Mouse (Mus musculus) hindbrain, postnatal 0 days (tissue): ENCODE measurements around the gene Bcl2l10. TPM values are rescaled to one million over a fixed set of nuclear protein-coding genes. Genes with fewer than 3 reads are reported as not detected.

Source experiments
- ATAC-seq: fragments of 200-750 bp; cut with Nextera tagmentation; 2 replicates; pipeline ENCODE4 v1.8.0; 2017; ENCODE audit warnings: mild to moderate bottlenecking, moderate TSS enrichment, moderate library complexity
- DNase-seq: peaks from one replicate; pipeline ENCODE4 v3.0.0-alpha.2; 2015; ENCODE audit warnings: low spot score
- H3K27ac ChIP-seq: fragments of 300-500 bp; sonication (generic); 2 replicates; pipeline ENCODE4 v1.5.1; 2014; ENCODE audit warnings: mild to moderate bottlenecking
- H3K27me3 ChIP-seq: fragments of 300-500 bp; sonication (generic); 2 replicates; pipeline ENCODE4 v1.6.1; 2014; ENCODE audit warnings: low read length, mixed read lengths; ENCODE audit not compliant: insufficient read depth
- H3K36me3 ChIP-seq: fragments of 300-500 bp; sonication (generic); 2 replicates; pipeline ENCODE4 v1.6.1; 2014; ENCODE audit warnings: low read length, mixed read lengths; ENCODE audit not compliant: insufficient read depth
- H3K4me1 ChIP-seq: fragments of 300-500 bp; sonication (generic); 2 replicates; pipeline ENCODE4 v1.6.1; 2014; ENCODE audit warnings: antibody characterized with exemption, low read length, mixed read lengths; ENCODE audit not compliant: insufficient read depth
- H3K4me2 ChIP-seq: fragments of 300-500 bp; sonication (generic); 2 replicates; pipeline ENCODE4 v1.6.1; 2014; ENCODE audit warnings: low read depth, mild to moderate bottlenecking, low read length, moderate library complexity, mixed read lengths
- H3K4me3 ChIP-seq: fragments of 300-500 bp; sonication (generic); 2 replicates; pipeline ENCODE4 v1.5.1; 2014; ENCODE audit warnings: low read length
- H3K9ac ChIP-seq: fragments of 300-500 bp; sonication (generic); replicated peaks from 2 replicates; pipeline ENCODE4 v1.6.1; 2014; ENCODE audit warnings: mild to moderate bottlenecking, low read length, moderate library complexity, mixed read lengths
- H3K9me3 ChIP-seq: fragments of 300-500 bp; sonication (generic); 2 replicates; pipeline ENCODE4 v1.6.1; 2016; ENCODE audit warnings: low read length, mixed read lengths
- CTCF ChIP-seq: IDR thresholded peaks from 2 replicates; pipeline ENCODE4 v1.5.1; 2016; ENCODE audit warnings: antibody characterized with exemption, control low read depth, low read depth
- WGBS: fragments of 180-500 bp; shearing (Covaris S2); extraction: QIAGEN DNeasy Blood & Tissue Kit; methylation state at CpG from one replicate; pipeline ENCODE4 v1.1.7; 2014; 5-methylcytosine and 5-hydroxymethylcytosine counted together
- polyA plus RNA-seq: library from polyadenylated mRNA; unstranded; fragments of >200 nt; fragmentation: Nextera tagmentation; extraction: Ambion mirVana; gene quantifications from 2 replicates; pipeline ENCODE4 v1.2.1, GENCODE M21; 2015
- total RNA-seq: library from RNA; depleted of rRNA; stranded (reverse); fragments of >200 nt; gene quantifications from 2 replicates; pipeline ENCODE4 v1.2.3, GENCODE M21; 2014

Bcl2l10 gene
- total and polyA plus RNA-seq, 2 experiments from 2014 or later = 0.73 TPM; not detected in 1

- TF ChIP-seq CTCF = no peak
- no peaks in the 10 kb centered on the region for H3K9me3 ChIP-seq
- no peak overlapping the region for H3K4me2 ChIP-seq
- peaks cover 8% of the 10 kb centered on the region; the same call in 1 of the 2 replicates for H3K4me1 ChIP-seq
- H3K4me3 ChIP-seq = no peak overlapping the region
- H3K9ac ChIP-seq = no peak overlapping the region
- DNase-seq = no peak
- no peaks in the 10 kb centered on the region; the same call in 1 of the 2 replicates for H3K36me3 ChIP-seq
- 92% methylated on average over 6 of the region's 6 CpGs for WGBS
- no peaks in the 10 kb centered on the region for H3K27me3 ChIP-seq
- no peak overlapping the region for H3K27ac ChIP-seq
- ATAC-seq = no peak
Measured at GRCm38 (mm10) chr9:75316771-75317170, 30.8 kb upstream of the Bcl2l10 start.

DNA sequence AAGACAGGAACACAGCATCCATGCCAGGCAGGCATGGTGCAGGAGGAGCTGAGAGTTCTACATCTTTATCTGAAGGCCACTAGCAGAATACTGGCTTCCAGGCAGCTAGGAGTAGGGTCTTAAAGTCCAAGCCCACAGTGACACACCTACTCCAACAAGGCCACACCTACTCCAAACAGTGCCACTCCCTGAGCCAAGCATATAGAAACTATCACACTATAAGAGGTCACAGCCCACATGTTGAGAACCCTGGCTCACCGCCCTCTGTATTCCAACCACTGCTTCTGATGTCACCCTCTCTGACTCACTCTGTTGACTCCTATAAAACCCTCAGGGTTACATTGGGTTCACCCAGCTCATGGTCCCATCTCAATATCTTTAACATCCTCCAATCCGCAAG is 29.4 kb upstream of the Bcl2l10 start:
- TF ChIP-seq CTCF = no peak
- Histone ChIP-seq H3K9ac (no peak overlapping the region), H3K27me3 (no peaks in the 10 kb centered on the region), H3K4me1 (peaks cover 8% of the 10 kb centered on the region; the same call in 1 of the 2 replicates), H3K9me3 (no peaks in the 10 kb centered on the region), H3K4me2 (no peak overlapping the region), H3K27ac (no peak overlapping the region), H3K4me3 (no peak overlapping the region), H3K36me3 (no peaks in the 10 kb centered on the region; the same call in 1 of the 2 replicates)
- DNase-seq (no peak), ATAC-seq (no peak)
- 89% methylated on average over 2 of the region's 2 CpGs for WGBS

GRCm38 (mm10) chr9:75319365-75319764 is 28.2 kb upstream of the Bcl2l10 start:
- no peaks in the 10 kb centered on the region for H3K9me3 ChIP-seq
- peak; percentile 56 for TF ChIP-seq CTCF
- DNase-seq (peak; percentile 47), ATAC-seq (no peak)
- 76% methylated on average over 3 of the region's 3 CpGs for WGBS
- H3K27me3 ChIP-seq = no peaks in the 10 kb centered on the region
- no peak overlapping the region for H3K9ac ChIP-seq
- no peaks in the 10 kb centered on the region; the same call in 1 of the 2 replicates for H3K36me3 ChIP-seq
- peaks cover 8% of the 10 kb centered on the region; the same call in 1 of the 2 replicates for H3K4me1 ChIP-seq
- no peak overlapping the region for H3K4me3 ChIP-seq
- H3K4me2 ChIP-seq = no peak overlapping the region
- H3K27ac ChIP-seq = no peak overlapping the region; the same call in 1 of the 2 replicates

GRCm38 (mm10) chr9:75322099-75322885 is 25.3 kb upstream of the Bcl2l10 start:
- no peaks in the 10 kb centered on the region; the same call in 1 of the 2 replicates for H3K36me3 ChIP-seq
- no peak for ATAC-seq
- no peak; the same call in 1 of the 2 replicates for TF ChIP-seq CTCF
- 0 out of 2 replicates have a peak overlapping the region, but pooled peaks have one; percentile 1 for H3K27ac ChIP-seq
- H3K4me2 ChIP-seq = no peak overlapping the region
- H3K4me3 ChIP-seq = no peak overlapping the region
- H3K27me3 ChIP-seq = no peaks in the 10 kb centered on the region
- no peaks in the 10 kb centered on the region for H3K9me3 ChIP-seq
- WGBS = 75% methylated on average over 13 of the region's 13 CpGs
- no peak for DNase-seq
- H3K4me1 ChIP-seq = no peaks in the 10 kb centered on the region
- H3K9ac ChIP-seq = no peak overlapping the region

GRCm38 (mm10) chr9:75328047-75328446 is 19.5 kb upstream of the Bcl2l10 start:
- DNase-seq (no peak), ATAC-seq (no peak)
- 93% methylated on average over 3 of the region's 3 CpGs for WGBS
- Histone ChIP-seq H3K9ac (no peak overlapping the region), H3K36me3 (peaks cover 9% of the 10 kb centered on the region; the same call in 1 of the 2 replicates), H3K4me1 (no peaks in the 10 kb centered on the region), H3K9me3 (no peaks in the 10 kb centered on the region), H3K27ac (no peak overlapping the region), H3K4me2 (no peak overlapping the region), H3K27me3 (no peaks in the 10 kb centered on the region), H3K4me3 (no peak overlapping the region)
- TF ChIP-seq CTCF = no peak

GRCm38 (mm10) chr9:75330821-75331220 is 16.7 kb upstream of the Bcl2l10 start:
- H3K27ac ChIP-seq = no peak overlapping the region
- DNase-seq = no peak
- H3K4me1 ChIP-seq = no peaks in the 10 kb centered on the region
- ATAC-seq = no peak
- no peak overlapping the region for H3K9ac ChIP-seq
- H3K9me3 ChIP-seq = no peaks in the 10 kb centered on the region
- TF ChIP-seq CTCF = no peak
- no peak overlapping the region for H3K4me2 ChIP-seq
- WGBS = 85% methylated on average over 8 of the region's 8 CpGs
- H3K4me3 ChIP-seq = no peak overlapping the region
- H3K36me3 ChIP-seq = peaks cover 30% of the 10 kb centered on the region
- H3K27me3 ChIP-seq = no peaks in the 10 kb centered on the region

GRCm38 (mm10) chr9:75334440-75334839 is 13.1 kb upstream of the Bcl2l10 start:
- no peaks in the 10 kb centered on the region for H3K27me3 ChIP-seq
- H3K4me2 ChIP-seq = no peak overlapping the region
- no peak for TF ChIP-seq CTCF
- H3K9ac ChIP-seq = no peak overlapping the region
- peaks cover 60% of the 10 kb centered on the region for H3K36me3 ChIP-seq
- H3K4me1 ChIP-seq = no peaks in the 10 kb centered on the region
- no peak for DNase-seq
- WGBS = 85% methylated on average over 4 of the region's 4 CpGs
- ATAC-seq = no peak
- H3K4me3 ChIP-seq = no peak overlapping the region
- no peaks in the 10 kb centered on the region for H3K9me3 ChIP-seq
- no peak overlapping the region for H3K27ac ChIP-seq
